Comparison of ENCODE assay signal across 14 mouse cellular contexts in genomic region chr13:99493304-99493904, GRCm38 (mm10). TPM values are rescaled to one million over a fixed set of nuclear protein-coding genes. Genes with fewer than 3 reads are reported as not detected.
A peak's percentile ranks its signal among the peaks of the same experiment; 100 is the strongest.
DNase-seq lines count a peak whose midpoint lies in the region; ATAC-seq and TF ChIP-seq lines count a peak whose summit lies in the region.
"Had no signal": no experiment of that assay in that cellular context is flagged by ENCODE, and none has a peak within 500 bp of the region (broad histone marks: within the 10 kb centered on the region; RNA-seq: fewer than 3 reads in every experiment).

No protein-coding gene starts in this region.

- peak overlapping the region; percentile 23; the same call in 1 of the 2 replicates for H3K9ac ChIP-seq in forebrain, embryonic 11.5 days (ENCODE audit: low read length)
- H3K9ac ChIP-seq in hindbrain, embryonic 14.5 days: no peak overlapping the region
- peak overlapping the region; percentile 24; the same call in 1 of the 2 replicates for H3K9ac ChIP-seq in midbrain, postnatal 0 days (replicated peaks; ENCODE audit: low read length, poor library complexity, severe bottlenecking)
- no peak overlapping the region for H3K9ac ChIP-seq in lung, postnatal 0 days (replicated peaks; ENCODE audit: low read depth)
- H3K9ac ChIP-seq: liver, embryonic 13.5 days had no signal

- no peak for TF ChIP-seq CTCF in brain, embryonic 14.5 days (IDR thresholded peaks at IDR 0.05; ENCODE audit: borderline replicate concordance, extremely low read depth, insufficient read depth, insufficient read length)
- TF ChIP-seq CTCF in midbrain, postnatal 0 days (IDR thresholded peaks at IDR 0.05): no peak
- no peak for TF ChIP-seq CTCF in lung, postnatal 0 days (IDR thresholded peaks at IDR 0.05)

- no peak for TF ChIP-seq EP300 in lung, postnatal 0 days (IDR thresholded peaks at IDR 0.05)

- peaks cover 9% of the 10 kb centered on the region for H3K4me1 ChIP-seq in forebrain, embryonic 11.5 days (replicated peaks; ENCODE audit: control insufficient read depth, insufficient read depth, low read length)
- H3K4me1 ChIP-seq in hindbrain, embryonic 14.5 days (replicated peaks; ENCODE audit: control insufficient read depth, insufficient read depth, low read length): peaks cover 44% of the 10 kb centered on the region
- peaks cover 8% of the 10 kb centered on the region; the same call in 1 of the 2 replicates for H3K4me1 ChIP-seq in midbrain, postnatal 0 days (ENCODE audit: insufficient read depth, low read length)
- no peaks in the 10 kb centered on the region for H3K4me1 ChIP-seq in lung, postnatal 0 days (ENCODE audit: insufficient read depth, low read depth, low read length)
- H3K4me1 ChIP-seq: limb, embryonic 10.5 days; liver, embryonic 13.5 days had no signal

- peak overlapping the region; percentile 29; the same call in 1 of the 2 replicates for H3K4me2 ChIP-seq in forebrain, embryonic 11.5 days (ENCODE audit: low read depth, low read length, severe bottlenecking)
- H3K4me2 ChIP-seq in hindbrain, embryonic 14.5 days (replicated peaks): peak overlapping the region; percentile 23
- no peak overlapping the region for H3K4me2 ChIP-seq in midbrain, postnatal 0 days (ENCODE audit: low read depth, low read length, poor library complexity, severe bottlenecking)
- H3K4me2 ChIP-seq in lung, postnatal 0 days (replicated peaks; ENCODE audit: low read depth, low read length): no peak overlapping the region
- H3K4me2 ChIP-seq: liver, embryonic 13.5 days had no signal

- H3K27ac ChIP-seq in forebrain, embryonic 11.5 days (ENCODE audit: low read depth, low read length): peak overlapping the region; percentile 93
- peak overlapping the region; percentile 72 for H3K27ac ChIP-seq in hindbrain, embryonic 14.5 days
- H3K27ac ChIP-seq in midbrain, postnatal 0 days (ENCODE audit: low read depth, low read length): peak overlapping the region; percentile 38; the same call in 1 of the 2 replicates
- no peak overlapping the region for H3K27ac ChIP-seq in lung, postnatal 0 days (ENCODE audit: low read length)
- H3K27ac ChIP-seq: limb, embryonic 10.5 days; liver, embryonic 13.5 days had no signal

- H3K4me3 ChIP-seq in forebrain, embryonic 11.5 days (ENCODE audit: low read depth, low read length): no peak overlapping the region
- H3K4me3 ChIP-seq in hindbrain, embryonic 14.5 days (replicated peaks; ENCODE audit: low read length): no peak overlapping the region
- H3K4me3 ChIP-seq in midbrain, postnatal 0 days (ENCODE audit: low read depth, low read length): no peak overlapping the region
- H3K4me3 ChIP-seq in lung, postnatal 0 days (ENCODE audit: low read depth, low read length): no peak overlapping the region
- H3K4me3 ChIP-seq: limb, embryonic 10.5 days; liver, embryonic 13.5 days had no signal

- peaks cover 10% of the 10 kb centered on the region; the same call in 1 of the 2 replicates for H3K36me3 ChIP-seq in forebrain, embryonic 11.5 days (ENCODE audit: control insufficient read depth, insufficient read depth, low read length)
- H3K36me3 ChIP-seq in hindbrain, embryonic 14.5 days (replicated peaks; ENCODE audit: control insufficient read depth, insufficient read depth): peaks cover 59% of the 10 kb centered on the region
- 0 out of 2 replicates have a peak, but pooled peaks cover 4% of the 10 kb centered on the region for H3K36me3 ChIP-seq in midbrain, postnatal 0 days (ENCODE audit: insufficient read depth, low read length)
- no peaks in the 10 kb centered on the region for H3K36me3 ChIP-seq in lung, postnatal 0 days (ENCODE audit: insufficient read depth, low read length)
- H3K36me3 ChIP-seq: liver, embryonic 13.5 days had no signal

- 45% methylated on average over 5 of the region's 5 CpGs for WGBS in forebrain, embryonic 11.5 days
- WGBS in hindbrain, embryonic 14.5 days: 27% methylated on average over 5 of the region's 5 CpGs
- 19% methylated on average over 5 of the region's 5 CpGs for WGBS in midbrain, postnatal 0 days
- WGBS in lung, postnatal 0 days: 87% methylated on average over 5 of the region's 5 CpGs

- DNase-seq in brain, embryonic 14.5 days (ENCODE audit: low read depth): peak; percentile 49
- no peak for DNase-seq in forebrain, embryonic 11.5 days (ENCODE audit: low spot score)
- no peak for DNase-seq in hindbrain, embryonic 14.5 days (ENCODE audit: low spot score)
- DNase-seq in midbrain, postnatal 0 days (ENCODE audit: low spot score): no peak
- DNase-seq in right cerebral cortex, postnatal 10 days (ENCODE audit: low spot score in 2 of 2): no peak
- no peak for DNase-seq in yolk sac, embryonic 10.5 days (ENCODE audit: low spot score)
- no peak for DNase-seq in lung, postnatal 0 days (ENCODE audit: low spot score)
- DNase-seq: cerebellum, adult 11 months; kidney, postnatal 10 days; layer of hippocampus, postnatal 36 days; liver, embryonic 13.5 days; spleen, adult 18-20 months had no signal

- no peaks in the 10 kb centered on the region for H3K27me3 ChIP-seq in forebrain, embryonic 11.5 days (ENCODE audit: control insufficient read depth, insufficient read depth, low read length)
- H3K27me3 ChIP-seq in hindbrain, embryonic 14.5 days (ENCODE audit: control insufficient read depth, insufficient read depth, low read length): no peaks in the 10 kb centered on the region
- no peaks in the 10 kb centered on the region for H3K27me3 ChIP-seq in midbrain, postnatal 0 days (ENCODE audit: insufficient read depth, low read length)
- H3K27me3 ChIP-seq in lung, postnatal 0 days (replicated peaks; ENCODE audit: insufficient read depth, low read length): no peaks in the 10 kb centered on the region
- H3K27me3 ChIP-seq: liver, embryonic 13.5 days had no signal

- ATAC-seq in forebrain, embryonic 11.5 days (replicated peaks; ENCODE audit: low FRiP score): 0 out of 2 replicates have a peak, but pooled peaks have one; percentile 42
- peak; percentile 15; the same call in 1 of the 2 replicates for ATAC-seq in hindbrain, embryonic 14.5 days (ENCODE audit: low FRiP score)
- no peak; the same call in 1 of the 2 replicates for ATAC-seq in midbrain, postnatal 0 days (ENCODE audit: low FRiP score)
- ATAC-seq in lung, postnatal 0 days: no peak
- ATAC-seq: CD4-positive, CD25-positive, alpha-beta regulatory T cell, adult 4 months had no signal

- TF ChIP-seq POLR2A in brain, embryonic 14.5 days (IDR thresholded peaks at IDR 0.05; ENCODE audit: borderline replicate concordance, extremely low read depth, insufficient read depth, insufficient read length, poor library complexity, severe bottlenecking): no peak

- H3K9me3 ChIP-seq in forebrain, embryonic 11.5 days (ENCODE audit: control insufficient read depth, low read length): no peaks in the 10 kb centered on the region
- H3K9me3 ChIP-seq in hindbrain, embryonic 14.5 days (ENCODE audit: control insufficient read depth, low read length): no peaks in the 10 kb centered on the region
- H3K9me3 ChIP-seq in midbrain, postnatal 0 days (ENCODE audit: low read length): no peaks in the 10 kb centered on the region
- no peaks in the 10 kb centered on the region for H3K9me3 ChIP-seq in lung, postnatal 0 days (ENCODE audit: low read length)
- H3K9me3 ChIP-seq: limb, embryonic 10.5 days; liver, embryonic 13.5 days had no signal

RNA-seq across cellular contexts. Expression of gene Map1b, which starts 22.9 kb away (rescaled TPM):
- polyA plus RNA-seq in brain, embryonic 14.5 days (2012; rRNA removed): 124 and 338 TPM in 2 replicates
- 823 and 854 TPM in 2 replicates for polyA plus RNA-seq in forebrain, embryonic 11.5 days (2014; fragmentation: Nextera tagmentation; extraction: Ambion mirVana)
- 2,185 and 2,283 TPM in 2 replicates for polyA plus RNA-seq in hindbrain, embryonic 14.5 days (2014; fragmentation: Nextera tagmentation; extraction: Ambion mirVana)
- total RNA-seq in midbrain, postnatal 0 days (2014; rRNA removed): 913 and 940 TPM in 2 replicates
- polyA plus RNA-seq in midbrain, postnatal 0 days (2015; fragmentation: Nextera tagmentation; extraction: Ambion mirVana): 1,865 and 2,125 TPM in 2 replicates
- polyA plus RNA-seq in lung, postnatal 0 days (2015; fragmentation: Nextera tagmentation; extraction: Ambion mirVana): 31.2 and 39.1 TPM in 2 replicates

Comparison
In these comparisons a context has a peak if more than half of its experiments do, and no peak if none do; other contexts are left out.
1. ATAC-seq: peak in forebrain, embryonic 11.5 days (single experiment) and hindbrain, embryonic 14.5 days (single experiment); none in midbrain, postnatal 0 days (single experiment) and lung, postnatal 0 days (single experiment).
2. H3K4me2 ChIP-seq: peak in forebrain, embryonic 11.5 days (single experiment) and hindbrain, embryonic 14.5 days (single experiment); none in midbrain, postnatal 0 days (single experiment) and lung, postnatal 0 days (single experiment).
3. H3K9ac ChIP-seq: peak in forebrain, embryonic 11.5 days (single experiment) and midbrain, postnatal 0 days (single experiment); none in hindbrain, embryonic 14.5 days (single experiment) and lung, postnatal 0 days (single experiment).